Mouse (Mus musculus): Measurements from ENCODE around the gene Taok2. TPM values are rescaled to one million over a fixed set of nuclear protein-coding genes. Genes with fewer than 3 reads are reported as not detected.

The Taok2 gene
- polyA plus RNA-seq, 1 experiment from 2014 or later, result 21.6 TPM

DNA sequence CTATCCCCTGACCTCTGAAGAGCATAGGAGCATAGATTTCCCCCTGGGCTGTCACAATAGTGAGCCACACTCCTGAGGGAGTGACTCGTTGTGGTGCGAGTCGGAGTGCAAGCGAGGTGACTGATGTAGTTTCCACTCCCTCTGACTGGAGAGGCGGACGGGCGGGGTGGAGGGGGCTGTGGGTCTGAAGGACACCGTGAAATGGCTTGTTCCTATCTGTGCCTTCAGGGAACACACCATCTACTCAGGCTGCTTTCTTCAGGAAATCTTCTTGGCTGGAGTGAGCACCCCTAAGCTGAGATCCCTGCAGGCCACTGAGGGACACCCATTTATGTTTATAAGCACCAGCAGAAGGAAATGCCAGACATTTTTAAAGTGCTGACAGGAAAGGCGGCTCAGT lies 61.8 kb downstream of the Taok2 start:
- WGBS, result 8% methylated on average over 9 of the region's 9 CpGs
- Histone ChIP-seq H3K9me3 (replicated peaks; ENCODE audit: control insufficient read depth, low read length) (no peaks in the 10 kb centered on the region), H3K4me2 (ENCODE audit: low read depth, low read length) (peak overlapping the region; percentile 68; the same call in 1 of the 2 replicates), H3K4me1 (ENCODE audit: control insufficient read depth, insufficient read depth, low read length) (peaks cover 3% of the 10 kb centered on the region; the same call in 1 of the 2 replicates), H3K27ac (replicated peaks; ENCODE audit: low read depth, low read length) (no peak overlapping the region), H3K36me3 (replicated peaks; ENCODE audit: control insufficient read depth, insufficient read depth, low read depth, low read length) (no peaks in the 10 kb centered on the region), H3K27me3 (ENCODE audit: control insufficient read depth, insufficient read depth, low read length) (peaks cover 17% of the 10 kb centered on the region), H3K9ac (replicated peaks; ENCODE audit: low read length) (no peak overlapping the region; the same call in 1 of the 2 replicates), H3K4me3 (ENCODE audit: low read depth, low read length) (peak overlapping the region; percentile 33; the same call in 1 of the 2 replicates)
- DNase-seq (ENCODE audit: low spot score) (no peak), ATAC-seq (replicated peaks; ENCODE audit: insufficient number of reproducible peaks, low FRiP score, low TSS enrichment, low read depth) (no peak)

DNA sequence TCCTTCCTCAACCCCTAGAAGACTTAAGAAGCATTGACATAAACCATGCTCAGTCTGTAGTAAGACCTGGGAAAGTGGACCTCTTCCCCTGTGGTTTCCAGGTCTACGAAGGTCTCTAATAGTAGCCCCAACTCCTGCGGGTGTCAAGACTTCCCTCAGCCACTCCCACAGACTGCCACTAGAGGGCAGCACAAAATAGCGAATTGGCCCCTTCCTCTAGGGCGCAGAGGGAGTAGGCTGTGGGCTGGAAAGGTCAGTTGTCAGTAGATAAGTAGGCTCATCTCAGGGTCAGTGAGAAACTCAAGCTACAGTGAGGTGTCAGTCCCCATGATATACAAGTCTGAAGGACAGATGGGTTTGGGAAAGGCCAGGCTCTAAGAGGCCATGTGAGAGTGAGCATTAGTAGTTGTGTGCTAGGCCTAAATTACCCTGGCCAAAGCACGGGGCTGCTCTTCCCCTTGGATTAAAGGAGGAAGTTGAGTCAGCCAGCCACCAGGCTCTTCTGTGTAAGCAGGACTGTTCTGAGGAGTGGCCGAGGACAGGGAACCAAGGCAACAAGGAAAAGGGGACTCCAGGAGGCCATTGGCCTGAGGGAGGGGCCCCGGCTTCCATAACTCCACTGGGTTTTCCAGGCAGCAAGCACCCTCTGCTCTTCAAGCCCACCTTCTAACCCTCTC lies 62.5 kb downstream of the Taok2 start:
- H3K4me2 ChIP-seq (ENCODE audit: low read depth, low read length), result no peak overlapping the region
- ATAC-seq (replicated peaks; ENCODE audit: insufficient number of reproducible peaks, low FRiP score, low TSS enrichment, low read depth), result peak; percentile 67; the same call in 1 of the 2 replicates
- no peak overlapping the region for H3K27ac ChIP-seq (replicated peaks; ENCODE audit: low read depth, low read length)

DNA sequence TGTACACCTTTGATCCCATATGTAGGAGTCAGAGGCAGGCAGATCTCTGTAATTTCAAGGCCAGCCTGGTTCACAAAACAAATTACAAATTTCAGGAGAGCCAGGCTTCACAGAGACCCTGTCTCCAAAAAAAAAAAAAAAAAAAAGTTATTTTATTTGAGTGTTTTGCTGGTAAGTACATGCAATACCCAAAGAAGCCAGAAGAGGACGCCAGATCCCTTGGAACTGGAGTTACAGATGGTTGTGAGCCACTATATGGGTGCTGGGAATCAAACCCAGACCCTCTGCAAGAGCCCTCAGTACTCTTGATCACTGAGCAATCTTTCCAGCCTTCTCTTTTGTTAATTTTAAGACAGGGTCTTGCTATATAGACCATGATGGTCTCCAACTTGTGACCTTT lies 65.7 kb downstream of the Taok2 start:
- Histone ChIP-seq H3K4me1 (ENCODE audit: control insufficient read depth, insufficient read depth, low read length) (peaks cover 3% of the 10 kb centered on the region; the same call in 1 of the 2 replicates), H3K27ac (replicated peaks; ENCODE audit: low read depth, low read length) (no peak overlapping the region), H3K9me3 (replicated peaks; ENCODE audit: control insufficient read depth, low read length) (no peaks in the 10 kb centered on the region), H3K27me3 (ENCODE audit: control insufficient read depth, insufficient read depth, low read length) (peaks cover 12% of the 10 kb centered on the region), H3K36me3 (replicated peaks; ENCODE audit: control insufficient read depth, insufficient read depth, low read depth, low read length) (no peaks in the 10 kb centered on the region), H3K4me3 (ENCODE audit: low read depth, low read length) (no peak overlapping the region), H3K9ac (replicated peaks; ENCODE audit: low read length) (no peak overlapping the region), H3K4me2 (ENCODE audit: low read depth, low read length) (no peak overlapping the region)
- WGBS, result 45% methylated on average over 1 of the region's 1 CpGs
- DNase-seq (ENCODE audit: low spot score) (no peak), ATAC-seq (replicated peaks; ENCODE audit: insufficient number of reproducible peaks, low FRiP score, low TSS enrichment, low read depth) (no peak)

More for the DNA sequence above, 62.5 kb downstream of the Taok2 start:
- Histone ChIP-seq H3K36me3 (replicated peaks; ENCODE audit: control insufficient read depth, insufficient read depth, low read depth, low read length) (no peaks in the 10 kb centered on the region), H3K9me3 (replicated peaks; ENCODE audit: control insufficient read depth, low read length) (no peaks in the 10 kb centered on the region), H3K9ac (replicated peaks; ENCODE audit: low read length) (no peak overlapping the region), H3K4me3 (ENCODE audit: low read depth, low read length) (no peak overlapping the region), H3K4me1 (ENCODE audit: control insufficient read depth, insufficient read depth, low read length) (peaks cover 3% of the 10 kb centered on the region; the same call in 1 of the 2 replicates), H3K27me3 (ENCODE audit: control insufficient read depth, insufficient read depth, low read length) (peaks cover 17% of the 10 kb centered on the region)
- peak; percentile 89 for DNase-seq (ENCODE audit: low spot score)
- 18% methylated on average over 7 of the region's 7 CpGs for WGBS

DNA sequence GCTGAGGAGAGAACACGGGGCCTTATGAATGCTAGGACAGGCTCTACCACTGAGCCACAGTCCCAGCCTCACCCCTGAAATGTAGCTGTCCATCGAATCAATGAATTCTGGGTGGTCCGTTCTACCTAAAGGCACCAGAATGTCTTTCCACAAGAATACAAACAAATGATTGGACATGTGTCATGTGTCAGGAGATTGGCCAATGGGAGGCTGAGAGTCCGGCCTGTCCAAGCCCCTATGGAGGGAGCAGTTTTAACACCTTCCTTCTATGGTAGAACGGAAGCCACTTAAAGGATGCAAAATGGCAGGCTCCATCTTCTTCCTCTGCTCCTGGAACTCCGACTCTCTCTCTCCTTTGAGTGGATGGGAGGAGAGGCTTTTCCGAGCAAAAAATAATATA lies 66.9 kb downstream of the Taok2 start:
- Histone ChIP-seq H3K4me3 (ENCODE audit: low read depth, low read length) (no peak overlapping the region), H3K9ac (replicated peaks; ENCODE audit: low read length) (no peak overlapping the region), H3K9me3 (replicated peaks; ENCODE audit: control insufficient read depth, low read length) (no peaks in the 10 kb centered on the region), H3K4me2 (ENCODE audit: low read depth, low read length) (no peak overlapping the region), H3K36me3 (replicated peaks; ENCODE audit: control insufficient read depth, insufficient read depth, low read depth, low read length) (no peaks in the 10 kb centered on the region), H3K27ac (replicated peaks; ENCODE audit: low read depth, low read length) (no peak overlapping the region), H3K4me1 (ENCODE audit: control insufficient read depth, insufficient read depth, low read length) (no peaks in the 10 kb centered on the region), H3K27me3 (ENCODE audit: control insufficient read depth, insufficient read depth, low read length) (peaks cover 3% of the 10 kb centered on the region; the same call in 1 of the 2 replicates)
- ATAC-seq (replicated peaks; ENCODE audit: insufficient number of reproducible peaks, low FRiP score, low TSS enrichment, low read depth) (no peak), DNase-seq (ENCODE audit: low spot score) (no peak)
- 82% methylated on average over 7 of the region's 7 CpGs for WGBS

DNA sequence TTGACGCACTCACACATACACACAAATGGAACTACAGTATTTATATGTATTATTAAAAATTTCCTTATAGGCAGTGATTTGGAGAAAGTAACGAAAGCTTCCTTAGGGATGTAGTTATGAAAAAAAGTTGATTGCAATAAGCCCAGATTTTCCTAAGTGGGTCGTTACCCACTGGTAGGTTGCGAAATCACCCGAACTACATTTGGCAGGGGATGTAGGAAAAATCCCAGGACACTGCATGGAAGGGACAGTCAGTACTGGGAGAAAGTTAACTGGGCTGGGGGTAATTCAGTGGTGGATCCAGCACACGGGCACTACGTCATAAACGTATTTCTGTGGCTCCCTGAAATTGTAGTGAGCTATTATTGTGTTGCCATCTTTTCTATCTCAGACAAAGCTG lies 68.0 kb downstream of the Taok2 start:
- WGBS, result 88% methylated on average over 8 of the region's 8 CpGs
- Histone ChIP-seq H3K36me3 (replicated peaks; ENCODE audit: control insufficient read depth, insufficient read depth, low read depth, low read length) (no peaks in the 10 kb centered on the region), H3K4me2 (ENCODE audit: low read depth, low read length) (no peak overlapping the region), H3K9ac (replicated peaks; ENCODE audit: low read length) (no peak overlapping the region), H3K27me3 (ENCODE audit: control insufficient read depth, insufficient read depth, low read length) (no peaks in the 10 kb centered on the region), H3K4me3 (ENCODE audit: low read depth, low read length) (no peak overlapping the region), H3K9me3 (replicated peaks; ENCODE audit: control insufficient read depth, low read length) (no peaks in the 10 kb centered on the region), H3K27ac (replicated peaks; ENCODE audit: low read depth, low read length) (no peak overlapping the region), H3K4me1 (ENCODE audit: control insufficient read depth, insufficient read depth, low read length) (no peaks in the 10 kb centered on the region)
- DNase-seq (ENCODE audit: low spot score) (no peak), ATAC-seq (replicated peaks; ENCODE audit: insufficient number of reproducible peaks, low FRiP score, low TSS enrichment, low read depth) (no peak)

DNA sequence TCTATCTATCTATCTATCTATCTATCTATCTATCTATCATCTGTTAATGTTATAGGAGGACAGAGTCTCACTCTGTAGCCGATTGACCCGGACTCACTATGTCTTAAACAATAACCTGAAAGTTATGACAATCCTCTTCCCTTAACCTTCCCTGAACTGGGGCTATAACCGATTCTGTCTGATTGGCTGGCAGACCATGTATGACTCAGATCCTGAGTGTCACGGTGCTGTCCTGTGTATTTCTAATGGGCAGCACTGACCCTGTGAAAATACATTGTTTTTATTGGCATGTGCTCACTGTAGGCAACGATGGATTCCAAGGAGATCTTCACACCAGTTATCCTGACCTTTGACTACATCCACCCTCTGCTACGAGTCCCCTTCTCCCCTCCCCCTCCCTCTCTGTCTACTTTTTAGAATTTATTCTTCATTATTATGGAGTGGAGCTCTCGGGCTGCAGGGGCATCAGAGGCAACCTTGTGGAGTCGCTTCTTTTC lies 68.7 kb downstream of the Taok2 start:
- Histone ChIP-seq H3K27me3 (ENCODE audit: control insufficient read depth, insufficient read depth, low read length) (no peaks in the 10 kb centered on the region), H3K27ac (replicated peaks; ENCODE audit: low read depth, low read length) (no peak overlapping the region), H3K4me1 (ENCODE audit: control insufficient read depth, insufficient read depth, low read length) (no peaks in the 10 kb centered on the region), H3K9ac (replicated peaks; ENCODE audit: low read length) (no peak overlapping the region), H3K4me3 (ENCODE audit: low read depth, low read length) (no peak overlapping the region), H3K9me3 (replicated peaks; ENCODE audit: control insufficient read depth, low read length) (no peaks in the 10 kb centered on the region), H3K36me3 (replicated peaks; ENCODE audit: control insufficient read depth, insufficient read depth, low read depth, low read length) (no peaks in the 10 kb centered on the region), H3K4me2 (ENCODE audit: low read depth, low read length) (no peak overlapping the region)
- ATAC-seq (replicated peaks; ENCODE audit: insufficient number of reproducible peaks, low FRiP score, low TSS enrichment, low read depth), result no peak
- no peak for DNase-seq (ENCODE audit: low spot score)
- WGBS, result 72% methylated on average over 8 of the region's 8 CpGs

Other genes with a start within 250 kb of the Taok2 start
- 51.2 and 53.7 TPM in 2 replicates for gene Sgf29, start 235.4 kb downstream of the Taok2 start, polyA plus RNA-seq (2014; fragmentation: Nextera tagmentation; extraction: Ambion mirVana)
- gene Sult1a1, start 208.3 kb downstream of the Taok2 start, polyA plus RNA-seq (2014; fragmentation: Nextera tagmentation; extraction: Ambion mirVana), result 0.15 and 0.70 TPM in 2 replicates
- 143 and 147 TPM in 2 replicates for gene Bola2, start 189.3 kb downstream of the Taok2 start, polyA plus RNA-seq (2014; fragmentation: Nextera tagmentation; extraction: Ambion mirVana)
- 10.0 and 10.4 TPM in 2 replicates for gene Slx1b, start 188.9 kb downstream of the Taok2 start, polyA plus RNA-seq (2014; fragmentation: Nextera tagmentation; extraction: Ambion mirVana)
- 37.5 and 42.5 TPM in 2 replicates for gene Coro1a, start 176.9 kb downstream of the Taok2 start, polyA plus RNA-seq (2014; fragmentation: Nextera tagmentation; extraction: Ambion mirVana)
- gene Mapk3, start 125.1 kb downstream of the Taok2 start, polyA plus RNA-seq (2014; fragmentation: Nextera tagmentation; extraction: Ambion mirVana), result 37.1 and 44.9 TPM in 2 replicates
- 0.60 and 1.3 TPM in 2 replicates for gene Gdpd3, start 118.4 kb downstream of the Taok2 start, polyA plus RNA-seq (2014; fragmentation: Nextera tagmentation; extraction: Ambion mirVana)
- gene Ypel3, start 107.7 kb downstream of the Taok2 start, polyA plus RNA-seq (2014; fragmentation: Nextera tagmentation; extraction: Ambion mirVana), result 89.1 and 109 TPM in 2 replicates
- 0.18 and 0.27 TPM in 2 replicates for gene Tbx6, start 103.2 kb downstream of the Taok2 start, polyA plus RNA-seq (2014; fragmentation: Nextera tagmentation; extraction: Ambion mirVana)
- gene Ppp4c, start 92.2 kb downstream of the Taok2 start, polyA plus RNA-seq (2014; fragmentation: Nextera tagmentation; extraction: Ambion mirVana), result 374 and 401 TPM in 2 replicates
- 2.4 and 2.5 TPM in 2 replicates for gene Fam57b, start 87.0 kb downstream of the Taok2 start, polyA plus RNA-seq (2014; fragmentation: Nextera tagmentation; extraction: Ambion mirVana)
- gene 4930451I11Rik, start 53.1 kb downstream of the Taok2 start, polyA plus RNA-seq (2014; fragmentation: Nextera tagmentation; extraction: Ambion mirVana), result not detected in 2 replicates
- 1.5 and 1.7 TPM in 2 replicates for gene Doc2a, start 37.3 kb downstream of the Taok2 start, polyA plus RNA-seq (2014; fragmentation: Nextera tagmentation; extraction: Ambion mirVana)
- gene Hirip3, start 22.7 kb downstream of the Taok2 start, polyA plus RNA-seq (2014; fragmentation: Nextera tagmentation; extraction: Ambion mirVana), result 18.8 and 23.4 TPM in 2 replicates
- gene Ino80e, start 22.3 kb downstream of the Taok2 start, polyA plus RNA-seq (2014; fragmentation: Nextera tagmentation; extraction: Ambion mirVana), result 100 and 101 TPM in 2 replicates
- 15.8 and 18.4 TPM in 2 replicates for gene Tmem219, start 38.2 kb upstream of the Taok2 start, polyA plus RNA-seq (2014; fragmentation: Nextera tagmentation; extraction: Ambion mirVana)
- gene Kctd13, start 44.2 kb upstream of the Taok2 start, polyA plus RNA-seq (2014; fragmentation: Nextera tagmentation; extraction: Ambion mirVana), result 15.1 and 18.5 TPM in 2 replicates
- gene Asphd1, start 64.9 kb upstream of the Taok2 start, polyA plus RNA-seq (2014; fragmentation: Nextera tagmentation; extraction: Ambion mirVana), result 0.60 TPM in 2 replicates
- gene Sez6l2, start 65.9 kb upstream of the Taok2 start, polyA plus RNA-seq (2014; fragmentation: Nextera tagmentation; extraction: Ambion mirVana), result 1.2 and 3.2 TPM in 2 replicates
- 64.3 and 71.6 TPM in 2 replicates for gene Cdipt, start 91.2 kb upstream of the Taok2 start, polyA plus RNA-seq (2014; fragmentation: Nextera tagmentation; extraction: Ambion mirVana)
- 1.0 and 2.0 TPM in 2 replicates for gene Cdiptos, start 91.4 kb upstream of the Taok2 start, polyA plus RNA-seq (2014; fragmentation: Nextera tagmentation; extraction: Ambion mirVana)
- 2.6 and 3.0 TPM in 2 replicates for gene Mvp, start 129.9 kb upstream of the Taok2 start, polyA plus RNA-seq (2014; fragmentation: Nextera tagmentation; extraction: Ambion mirVana)
- gene Pagr1b, start 131.8 kb upstream of the Taok2 start, polyA plus RNA-seq (2014; fragmentation: Nextera tagmentation; extraction: Ambion mirVana), result 0.32 and 0.53 TPM in 2 replicates
- 53.4 and 75.3 TPM in 2 replicates for gene Pagr1a, start 132.6 kb upstream of the Taok2 start, polyA plus RNA-seq (2014; fragmentation: Nextera tagmentation; extraction: Ambion mirVana)
- 52.7 and 56.0 TPM in 2 replicates for gene Gm42742, start 136.4 kb upstream of the Taok2 start, polyA plus RNA-seq (2014; fragmentation: Nextera tagmentation; extraction: Ambion mirVana)
- gene Prrt2, start 136.5 kb upstream of the Taok2 start, polyA plus RNA-seq (2014; fragmentation: Nextera tagmentation; extraction: Ambion mirVana), result 7.6 and 7.7 TPM in 2 replicates
- 63.1 and 66.4 TPM in 2 replicates for gene Maz, start 142.3 kb upstream of the Taok2 start, polyA plus RNA-seq (2014; fragmentation: Nextera tagmentation; extraction: Ambion mirVana)
- gene Kif22, start 157.8 kb upstream of the Taok2 start, polyA plus RNA-seq (2014; fragmentation: Nextera tagmentation; extraction: Ambion mirVana), result 192 and 199 TPM in 2 replicates
- gene Zg16, start 202.6 kb upstream of the Taok2 start, polyA plus RNA-seq (2014; fragmentation: Nextera tagmentation; extraction: Ambion mirVana), result not detected in 2 replicates
- 1.0 and 1.1 TPM in 2 replicates for gene AI467606, start 206.7 kb upstream of the Taok2 start, polyA plus RNA-seq (2014; fragmentation: Nextera tagmentation; extraction: Ambion mirVana)
- 2.5 and 3.0 TPM in 2 replicates for gene Qprt, start 237.5 kb upstream of the Taok2 start, polyA plus RNA-seq (2014; fragmentation: Nextera tagmentation; extraction: Ambion mirVana)

Data from embryonic facial prominence, embryonic 11.5 days (tissue).